Mouse (Mus musculus): Measurements from ENCODE around the gene Rad9a. TPM values are rescaled to one million over a fixed set of nuclear protein-coding genes. Genes with fewer than 3 reads are reported as not detected.

Rad9a gene
- total RNA-seq, 2 experiments from 2014 or later = 6.6 to 6.7 TPM

- DNase-seq (ENCODE audit: low spot score in 2 of 2) = no peak
Observed at GRCm38 (mm10) chr19:4194021-4194724, 7.3 kb downstream of the Rad9a start.

DNA sequence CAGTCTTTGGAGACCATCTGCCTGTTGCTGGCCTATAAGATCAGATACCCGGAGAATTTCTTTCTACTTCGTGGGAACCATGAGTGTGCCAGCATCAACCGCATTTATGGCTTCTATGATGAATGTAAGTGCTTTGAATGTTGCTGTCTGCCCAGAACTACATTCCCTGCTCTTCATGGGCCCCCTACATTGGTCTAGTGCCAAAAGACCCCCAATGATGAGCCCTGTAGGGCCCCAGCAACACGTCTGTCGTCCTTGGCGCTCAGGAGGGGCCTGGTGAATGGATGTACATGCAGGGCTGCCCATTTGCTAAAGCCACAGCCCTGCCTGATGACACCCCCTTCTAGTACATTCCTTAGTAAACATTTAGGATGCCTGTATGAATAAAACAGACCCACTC is 8.3 kb downstream of the Rad9a start:
- no peak for DNase-seq (ENCODE audit: low spot score in 2 of 2)

GRCm38 (mm10) chr19:4192251-4192985 is 9.0 kb downstream of the Rad9a start:
- no peak for DNase-seq (ENCODE audit: low spot score in 2 of 2)

DNA sequence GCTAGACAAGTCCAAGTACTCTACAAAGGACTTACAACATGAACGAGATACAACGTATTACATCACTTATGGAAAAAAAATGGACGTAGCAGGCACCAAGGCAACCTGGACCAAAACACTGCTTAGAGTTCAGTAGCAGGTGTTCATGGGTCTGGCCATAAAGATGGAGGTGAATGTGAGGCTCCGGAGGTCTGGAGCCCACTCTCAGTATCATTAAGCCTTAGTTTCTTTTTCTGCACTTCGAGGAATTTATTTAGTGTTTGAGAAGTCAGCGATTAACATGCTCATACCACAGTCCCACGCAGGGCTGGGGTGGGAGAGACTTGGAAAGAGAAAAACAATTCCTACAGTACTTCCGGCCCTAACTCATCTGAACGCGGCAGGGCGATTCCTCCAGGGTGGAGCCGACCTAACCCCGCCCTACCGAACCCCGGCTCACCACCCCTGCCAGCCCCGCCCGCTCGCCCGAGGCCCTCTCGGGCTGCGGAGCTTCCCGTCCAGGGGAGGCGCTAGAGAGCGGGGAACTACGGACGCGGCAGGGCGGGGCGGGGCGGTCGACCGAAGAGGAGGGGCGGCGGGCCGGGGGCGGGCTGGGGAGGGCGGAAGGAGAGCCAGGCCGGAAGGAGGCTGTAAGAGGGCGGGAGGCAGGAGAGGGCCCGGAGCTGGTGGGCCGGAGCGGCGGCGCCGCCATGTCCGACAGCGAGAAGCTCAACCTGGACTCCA is 9.8 kb downstream of the Rad9a start, which contains the start of gene Ppp1ca:
Ppp1ca (plus strand) TSS at position 538 of the 723 bp plus-strand sequence.
- DNase-seq (ENCODE audit: low spot score in 2 of 2) = peak; percentile 87 to 93

DNA sequence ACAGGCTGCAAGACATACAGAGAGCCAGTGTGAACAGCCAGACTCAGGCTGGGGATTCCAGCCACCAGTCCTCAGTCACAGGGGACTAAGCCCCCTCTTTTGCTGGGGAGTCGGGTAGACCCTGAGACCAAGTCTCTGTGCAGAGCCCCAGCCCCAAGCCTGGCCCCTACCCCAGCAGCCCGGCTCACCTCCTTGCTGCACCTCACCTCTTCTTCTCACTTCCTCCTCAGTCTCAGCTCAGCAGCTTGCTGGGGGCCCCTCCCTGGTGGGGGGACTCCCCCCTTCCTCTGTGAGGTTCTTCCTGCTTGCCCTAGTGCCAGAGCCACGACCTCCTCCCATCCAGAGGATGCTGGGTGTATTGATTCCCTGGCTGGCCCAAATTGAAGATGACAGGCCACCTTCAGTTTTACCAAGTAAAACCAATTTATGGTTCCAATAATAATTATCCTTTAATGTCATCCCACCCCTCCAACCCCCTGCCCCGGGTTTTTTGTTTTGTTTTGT is 10.6 kb downstream of the Rad9a start, which contains the start of gene Tbc1d10c:
Tbc1d10c (minus strand) TSS at position 454 of the 504 bp plus-strand sequence.
- DNase-seq (ENCODE audit: low spot score in 2 of 2) = no peak

- DNase-seq (ENCODE audit: low spot score in 2 of 2) = no peak
Observed at GRCm38 (mm10) chr19:4189051-4189620, 12.3 kb downstream of the Rad9a start.

DNA sequence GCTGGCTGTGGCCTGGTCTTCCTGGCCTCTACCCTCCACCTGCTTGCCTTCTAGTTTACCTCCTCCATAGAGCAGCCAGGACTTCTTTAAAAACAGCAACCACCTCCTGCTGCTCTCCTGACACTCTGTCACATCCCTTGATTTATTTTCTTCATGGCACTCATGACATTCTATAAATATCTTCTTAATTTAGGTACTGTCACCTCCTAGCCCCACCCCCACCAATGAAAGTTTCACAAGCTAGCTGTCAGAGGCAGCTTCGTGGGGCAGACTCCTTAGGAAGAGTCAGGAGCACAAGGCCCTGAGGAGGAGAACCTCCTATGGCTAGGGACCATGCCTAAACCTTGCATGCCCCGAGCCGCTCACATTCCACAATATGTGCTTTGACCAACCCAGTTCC is 14.2 kb downstream of the Rad9a start:
- no peak for DNase-seq (ENCODE audit: low spot score in 2 of 2)

DNA sequence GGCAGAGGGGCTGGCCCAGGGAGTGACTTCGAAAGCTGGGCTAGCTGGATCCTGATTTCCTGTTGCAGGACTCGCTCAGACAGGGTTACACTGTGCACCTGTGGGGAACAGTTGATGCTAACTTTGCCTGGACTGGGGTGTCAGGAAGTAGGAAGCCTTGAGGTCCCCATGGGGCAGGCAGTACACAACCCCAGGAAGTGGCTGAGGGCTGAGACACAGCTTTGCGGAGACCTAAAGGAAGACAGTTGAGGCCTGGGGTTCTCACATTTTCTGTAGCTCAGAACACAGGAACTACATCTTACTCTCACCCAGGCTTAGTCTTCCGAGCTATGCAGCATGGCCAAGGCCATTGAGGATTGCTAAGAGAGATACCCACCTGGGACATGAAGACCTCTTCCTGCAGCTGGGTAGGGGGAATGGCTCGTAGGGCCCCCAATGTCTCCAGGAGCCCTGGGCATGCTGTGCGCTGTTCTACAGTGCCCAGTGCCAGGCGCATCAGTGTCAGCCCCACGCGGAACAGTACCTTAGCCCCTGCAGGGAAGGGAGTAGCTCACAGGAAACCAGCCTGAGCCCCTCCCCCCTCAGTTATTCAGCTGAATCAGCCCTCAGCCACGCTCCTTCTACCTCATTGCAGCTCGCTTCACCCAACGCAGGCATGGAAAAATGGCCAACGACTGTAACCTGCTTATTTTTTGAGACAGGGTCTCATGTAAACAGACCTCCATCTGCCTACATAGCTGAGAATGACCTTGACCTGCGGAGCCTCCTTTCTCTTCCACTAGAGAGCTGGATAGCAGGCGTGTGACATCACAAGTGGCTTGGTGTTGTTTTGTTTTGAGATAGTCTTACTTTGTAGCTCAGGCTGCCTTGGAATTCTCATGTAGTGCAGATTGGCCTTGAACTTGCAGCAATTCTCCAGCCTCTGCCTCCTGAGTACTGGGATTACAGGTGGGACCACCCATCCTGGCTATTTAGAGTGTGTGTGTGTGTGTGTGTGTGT is 16.2 kb downstream of the Rad9a start:
- no peak for DNase-seq (ENCODE audit: low spot score in 2 of 2)

- no peak for DNase-seq (ENCODE audit: low spot score in 2 of 2)
Observed at GRCm38 (mm10) chr19:4183689-4184088, 17.8 kb downstream of the Rad9a start.

DNA sequence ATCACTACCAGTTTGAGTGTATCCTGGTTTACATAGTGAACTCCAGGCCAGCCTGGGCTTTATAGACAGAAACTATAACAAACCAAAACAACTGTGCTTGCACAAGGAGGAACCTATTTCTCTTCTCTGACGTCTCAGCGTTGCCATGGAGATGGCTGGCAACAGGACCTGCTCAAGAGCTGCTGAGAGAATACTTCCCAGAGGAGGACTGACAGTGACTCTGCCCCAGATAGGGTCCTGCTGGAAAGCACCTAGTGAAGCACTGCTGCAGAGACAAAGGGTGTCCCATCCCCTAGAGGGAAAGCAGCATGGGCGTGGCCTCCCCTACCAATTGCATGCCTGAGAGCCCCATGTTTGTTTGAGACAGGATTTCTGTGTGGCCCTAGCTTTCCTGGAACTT is 19.6 kb downstream of the Rad9a start:
- DNase-seq (ENCODE audit: low spot score in 2 of 2) = peak in 1 of 2 experiments; percentile 76

DNA sequence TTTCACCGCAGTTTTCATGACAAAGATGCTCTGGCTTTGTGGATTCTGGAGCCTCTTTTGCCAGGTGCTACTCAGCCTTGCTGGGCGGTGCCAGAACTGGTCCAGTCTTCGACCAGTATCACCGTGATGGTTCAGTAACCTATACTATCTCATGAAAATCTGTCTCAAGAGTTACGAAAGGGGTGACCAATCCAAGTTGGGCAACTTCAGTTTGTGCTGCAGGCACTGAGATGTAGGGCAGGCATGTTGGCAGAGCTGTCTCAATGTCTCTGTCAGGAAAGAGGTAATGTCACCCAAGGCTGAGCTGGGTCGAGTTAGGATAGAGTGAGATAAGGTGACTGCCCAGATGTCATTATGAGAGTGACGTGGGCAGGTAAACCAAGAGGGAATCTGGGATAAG is 21.1 kb downstream of the Rad9a start:
- no peak for DNase-seq (ENCODE audit: low spot score in 2 of 2)

DNA sequence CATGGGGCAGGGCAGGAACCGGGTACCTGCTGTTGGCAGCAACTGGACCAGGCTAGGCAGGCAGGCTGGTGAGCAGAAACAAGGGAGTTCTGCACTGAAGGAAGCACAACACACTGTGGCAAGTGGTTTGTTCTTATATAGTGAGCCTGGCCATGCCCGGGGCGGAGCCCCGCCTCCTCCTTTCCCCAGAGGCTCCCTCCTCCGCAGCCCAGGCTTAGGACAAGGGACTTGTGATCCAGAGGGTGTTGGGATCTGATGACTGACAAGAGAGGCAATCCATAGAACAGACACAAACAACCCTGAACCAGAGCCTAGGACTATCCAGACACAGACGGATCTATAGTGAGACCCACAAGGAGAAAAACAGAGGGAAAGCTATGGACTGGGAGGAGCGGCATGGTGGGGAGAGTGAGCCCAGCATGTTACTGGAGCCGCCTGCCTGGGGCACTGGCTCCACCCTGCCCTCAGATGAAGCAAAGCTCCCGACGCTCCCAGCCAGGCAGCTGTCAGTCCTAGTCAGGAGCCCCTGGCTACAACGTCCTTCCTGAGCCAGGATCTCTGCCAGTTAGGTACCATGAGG is 26.0 kb downstream of the Rad9a start, which contains the start of gene Carns1:
Carns1 (minus strand) TSS at position 112 of the 580 bp plus-strand sequence.
- DNase-seq (ENCODE audit: low spot score in 2 of 2) = no peak

GRCm38 (mm10) chr19:4172925-4173324 is 28.5 kb downstream of the Rad9a start:
- DNase-seq (ENCODE audit: low spot score in 2 of 2) = no peak

- DNase-seq (ENCODE audit: low spot score in 2 of 2) = no peak
Observed at GRCm38 (mm10) chr19:4171393-4172290, 29.8 kb downstream of the Rad9a start.

GRCm38 (mm10) chr19:4170723-4171392 is 30.6 kb downstream of the Rad9a start:
- no peak for DNase-seq (ENCODE audit: low spot score in 2 of 2)

- no peak for DNase-seq (ENCODE audit: low spot score in 2 of 2)
Observed at GRCm38 (mm10) chr19:4169810-4170209, 31.7 kb downstream of the Rad9a start.

DNA sequence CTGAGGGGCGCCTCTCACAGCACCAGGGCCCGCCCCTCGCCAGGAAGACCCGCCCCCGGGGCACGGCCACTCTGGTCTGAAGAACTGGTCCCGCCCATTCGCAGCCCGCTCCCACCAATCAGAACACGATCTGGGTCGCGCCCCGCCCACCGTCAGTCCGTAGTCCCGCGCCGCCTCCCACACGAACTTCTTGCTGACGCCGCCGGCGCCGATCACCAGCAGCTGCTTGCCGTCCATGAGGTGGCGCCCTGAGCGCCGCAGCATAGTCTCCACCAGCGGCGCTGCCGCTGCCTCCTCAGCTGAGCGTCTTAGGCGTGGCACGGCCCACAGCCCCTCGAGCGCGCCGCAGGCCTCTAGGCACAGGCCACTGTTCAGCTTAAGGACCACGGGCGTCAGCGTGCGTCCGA is 32.1 kb downstream of the Rad9a start:
- peak; percentile 100 for DNase-seq (ENCODE audit: low spot score in 2 of 2)

Data from layer of hippocampus, postnatal 14 days (tissue).